Mouse (Mus musculus) granulocyte monocyte progenitor cell, adult 5-6 weeks (primary cell): Measurements from ENCODE around the gene Rap1a. TPM values are rescaled to one million over a fixed set of nuclear protein-coding genes. Genes with fewer than 3 reads are reported as not detected.

ENCODE experiments used
- ATAC-seq: replicated peaks from 2 replicates; pipeline ENCODE4 v1.8.0; 2016; ENCODE audit warnings: mild to moderate bottlenecking, moderate TSS enrichment, inconsistent platforms; ENCODE audit not compliant: poor library complexity, severe bottlenecking
- total RNA-seq, 2 experiments: library from RNA; stranded (forward) in 1 of 2; stranded (reverse) in 1 of 2; fragments of 200-712, 200-1000 nt in 1 of 2; fragments of >200 nt in 1 of 2; fragmentation: Nextera tagmentation in 1 of 2; gene quantifications; 2 replicates each; pipeline ENCODE4 v1.2.3; 2014 to 2017

The Rap1a gene
- total RNA-seq, 2 experiments from 2014 or later = 98.0 to 144 TPM

DNA sequence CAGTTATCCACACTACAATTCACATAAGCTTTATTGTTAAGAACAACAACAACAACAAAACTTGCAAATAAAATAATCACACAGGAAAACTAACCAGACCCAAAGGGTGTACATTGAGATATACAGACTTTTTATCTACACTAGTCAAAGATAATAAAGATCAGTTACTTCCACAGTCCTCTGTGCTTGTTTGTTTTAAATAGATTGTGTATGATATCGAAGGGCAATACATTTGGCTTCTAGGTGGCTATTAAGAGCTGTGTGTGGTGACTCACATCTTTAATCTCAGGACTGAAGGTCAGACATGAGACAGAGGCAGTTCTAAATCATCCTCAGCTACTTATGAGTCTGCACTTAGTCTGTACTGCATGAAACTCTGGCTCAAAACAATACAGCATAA is 6.5 kb upstream of the Rap1a start:
- ATAC-seq = no peak

DNA sequence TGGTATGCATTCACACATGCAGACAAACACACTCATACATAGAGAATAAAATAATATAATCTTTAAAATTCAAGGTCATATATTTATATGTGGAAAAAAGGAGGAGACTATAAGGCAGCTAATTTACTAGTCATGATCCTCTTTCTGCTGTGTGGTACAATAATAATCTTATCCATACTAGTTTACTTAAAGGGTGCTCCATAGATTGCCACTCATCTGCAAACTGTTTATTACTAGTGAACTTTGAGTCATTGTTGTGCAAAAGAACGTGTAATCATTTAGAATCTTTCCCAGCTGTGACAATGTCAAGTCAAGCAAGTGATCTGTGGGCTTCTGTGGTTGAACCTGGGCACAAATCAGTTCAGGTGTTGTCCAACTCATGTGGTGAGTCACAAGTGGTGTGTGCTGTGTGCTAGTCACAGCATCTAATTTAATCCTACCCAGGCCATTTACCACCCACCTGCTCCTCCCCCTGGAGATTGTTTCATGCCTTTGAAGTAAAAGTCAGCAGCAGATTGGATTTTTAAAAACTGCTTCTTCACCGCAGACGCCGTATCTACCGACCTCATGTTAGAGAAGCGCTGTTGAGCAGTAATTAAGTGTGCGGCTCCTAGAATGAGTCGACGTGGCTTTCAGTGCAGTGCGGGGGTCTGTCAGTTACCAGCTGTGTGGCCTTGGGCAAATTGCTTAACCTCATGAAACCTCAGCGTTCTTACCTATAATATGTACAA is 5.5 kb upstream of the Rap1a start:
- no peak for ATAC-seq

DNA sequence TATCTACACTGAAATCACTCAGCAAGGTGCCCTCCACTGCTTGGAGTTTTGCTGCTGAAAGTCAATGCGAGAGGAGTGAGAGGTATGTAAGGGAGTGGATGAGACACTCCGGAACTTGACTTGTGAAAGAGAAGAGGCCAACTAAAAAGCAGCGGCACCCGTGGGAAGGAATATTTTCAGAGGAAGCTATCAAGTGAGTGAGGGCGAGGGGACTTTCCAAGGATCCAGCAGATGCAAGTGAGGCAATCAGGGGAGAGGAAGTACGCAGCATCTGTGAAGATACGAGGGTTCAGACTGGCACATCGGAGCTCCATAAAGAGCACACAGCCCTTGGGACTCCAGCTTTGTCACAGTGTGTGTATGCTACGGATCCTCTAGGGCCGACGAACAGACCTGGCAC is 2.5 kb upstream of the Rap1a start:
- ATAC-seq = peak; percentile 57

DNA sequence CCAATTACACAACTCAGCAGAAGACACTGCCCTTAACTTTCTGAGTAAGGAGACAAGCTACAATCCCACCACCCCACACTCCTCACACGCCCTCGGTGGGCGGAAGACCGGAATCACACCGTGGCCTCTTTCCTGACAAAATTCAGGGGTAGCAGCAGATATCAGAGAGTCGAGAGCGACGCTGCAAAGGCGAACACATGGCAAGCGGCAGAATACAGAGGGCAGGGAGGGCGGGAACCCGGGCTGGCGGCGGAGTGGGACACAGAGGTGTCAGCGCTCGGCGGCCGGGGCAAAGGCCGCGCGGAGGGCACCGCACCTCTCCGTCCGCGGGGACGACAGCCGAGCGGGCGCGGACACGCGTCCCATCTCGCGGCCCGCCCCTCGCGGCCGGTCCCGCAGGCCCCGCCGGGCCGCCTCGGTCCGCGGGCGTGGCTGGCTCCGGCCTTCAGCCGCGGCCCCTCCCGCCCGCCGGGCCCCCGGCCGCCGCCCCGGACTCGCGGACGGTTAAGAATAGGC is 403 bp downstream of the Rap1a start:
- peak; percentile 45 for ATAC-seq

DNA sequence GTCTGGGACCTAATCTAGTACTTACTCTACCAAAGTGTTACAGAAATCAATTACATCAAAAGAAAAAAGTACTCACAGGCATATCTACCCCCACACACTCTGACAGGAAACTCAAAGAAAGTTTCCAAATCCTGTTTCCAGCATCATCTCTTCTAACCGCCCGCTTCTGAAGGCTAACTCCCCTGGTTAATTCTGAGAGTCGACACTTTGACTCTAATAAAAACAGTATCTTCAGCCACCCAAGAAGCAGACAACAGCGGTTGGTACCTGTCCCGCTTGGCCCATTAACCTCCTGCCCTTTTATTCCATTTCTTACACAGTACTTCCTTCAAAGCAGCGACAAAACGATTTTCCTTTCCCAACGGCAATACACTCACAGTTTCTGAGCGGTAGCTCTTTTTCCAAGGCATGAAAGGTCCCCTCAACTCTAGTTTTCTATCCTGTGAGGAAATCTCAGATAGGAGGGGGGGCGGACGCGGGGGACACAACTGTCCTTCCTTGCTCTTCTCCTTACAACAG is 921 bp downstream of the Rap1a start:
- 0 out of 2 replicates have a peak, but pooled peaks have one; percentile 5 for ATAC-seq

DNA sequence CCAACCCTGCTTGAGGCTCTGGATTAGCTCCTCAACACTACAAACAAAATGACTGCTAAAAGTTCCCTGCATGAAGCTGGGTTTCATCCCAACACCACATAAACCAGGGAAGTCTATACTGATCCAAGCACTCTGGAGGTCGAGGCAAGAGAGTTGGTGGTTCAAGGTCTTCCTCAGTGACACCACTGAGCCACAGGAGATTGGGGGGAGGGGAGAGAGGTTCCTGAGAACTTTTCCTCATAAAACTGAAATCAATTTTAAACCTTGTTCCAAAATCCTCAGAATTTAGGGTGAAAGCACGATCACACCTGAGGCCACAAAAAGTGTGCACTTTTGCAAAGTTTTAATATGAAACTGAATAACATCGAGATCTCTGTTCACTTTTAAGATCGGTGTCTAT is 1.8 kb downstream of the Rap1a start:
- no peak for ATAC-seq

DNA sequence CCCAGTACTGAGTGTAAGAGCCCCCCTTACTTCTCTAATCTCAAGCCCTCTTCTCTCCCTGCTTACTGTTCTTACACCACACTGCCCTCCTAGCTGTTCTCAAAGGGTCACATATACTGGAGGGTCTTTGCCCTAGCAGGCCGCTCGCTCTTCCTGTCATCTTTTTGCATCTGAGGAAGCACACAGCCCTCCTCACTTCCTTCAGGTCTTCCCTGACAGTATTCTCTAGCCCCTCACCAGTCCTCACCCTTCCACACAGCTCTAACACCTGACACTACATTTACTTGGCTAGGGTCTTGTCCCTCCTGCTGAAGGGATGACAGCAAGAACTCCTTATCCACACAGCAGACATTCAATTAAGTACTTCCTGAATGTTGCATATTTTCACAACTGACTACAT is 2.4 kb downstream of the Rap1a start:
- peak; percentile 9; the same call in 1 of the 2 replicates for ATAC-seq

DNA sequence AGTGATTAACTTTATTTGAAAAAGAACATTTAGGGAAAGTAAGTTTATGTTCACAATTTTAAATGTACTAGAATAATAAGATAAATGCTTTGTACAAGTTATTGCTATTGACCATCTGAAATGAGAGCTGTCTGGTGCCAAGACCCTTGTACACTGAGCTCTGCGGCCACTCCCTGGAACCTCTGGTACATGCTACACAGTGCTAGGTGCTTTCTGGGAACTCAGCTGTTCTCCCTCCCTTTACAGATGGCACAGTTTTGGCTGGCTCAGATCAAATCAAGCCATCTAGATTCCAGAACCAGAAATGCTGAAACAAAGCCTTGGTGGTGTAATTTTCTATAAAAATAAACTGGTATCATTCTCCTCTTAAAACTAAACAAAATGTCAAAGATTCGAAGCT is 3.7 kb downstream of the Rap1a start:
- ATAC-seq = no peak

DNA sequence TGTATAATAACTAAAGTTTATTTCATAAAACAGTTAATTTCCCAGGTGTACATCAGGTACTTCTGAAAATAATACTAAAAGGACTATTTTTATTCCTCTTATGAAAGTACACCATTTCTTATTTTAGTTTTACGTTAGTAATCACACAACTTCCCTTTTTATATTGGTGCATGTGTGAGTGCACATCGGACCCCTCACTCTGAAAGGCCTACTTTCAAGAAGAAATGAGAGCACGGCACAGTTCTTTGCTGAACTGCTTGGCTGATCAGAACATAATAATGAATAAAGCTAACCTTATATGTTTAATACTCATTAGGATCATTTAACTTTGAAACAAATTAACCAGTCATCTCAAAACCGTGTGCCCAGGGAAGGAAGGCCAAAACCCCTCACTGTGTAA is 4.4 kb downstream of the Rap1a start:
- no peak for ATAC-seq

DNA sequence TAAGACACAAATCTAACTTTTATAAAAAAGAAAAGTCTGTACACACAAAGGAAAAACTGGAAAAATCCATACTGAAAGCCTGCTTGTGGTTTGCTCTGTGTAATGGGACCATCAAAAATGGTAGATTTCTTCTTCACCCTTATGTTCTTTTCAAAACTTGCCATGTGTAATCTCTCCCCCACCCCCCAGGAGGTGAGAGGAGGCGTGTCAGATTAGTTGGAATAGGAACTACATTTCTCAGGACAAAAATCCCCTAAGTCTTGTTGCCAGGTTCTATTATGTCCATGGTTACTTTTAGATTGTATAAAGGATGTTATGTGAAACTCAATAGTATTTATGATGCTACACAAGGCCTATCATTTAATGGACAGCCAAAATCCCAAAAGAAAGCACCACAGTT is 6.8 kb downstream of the Rap1a start:
- no peak for ATAC-seq

DNA sequence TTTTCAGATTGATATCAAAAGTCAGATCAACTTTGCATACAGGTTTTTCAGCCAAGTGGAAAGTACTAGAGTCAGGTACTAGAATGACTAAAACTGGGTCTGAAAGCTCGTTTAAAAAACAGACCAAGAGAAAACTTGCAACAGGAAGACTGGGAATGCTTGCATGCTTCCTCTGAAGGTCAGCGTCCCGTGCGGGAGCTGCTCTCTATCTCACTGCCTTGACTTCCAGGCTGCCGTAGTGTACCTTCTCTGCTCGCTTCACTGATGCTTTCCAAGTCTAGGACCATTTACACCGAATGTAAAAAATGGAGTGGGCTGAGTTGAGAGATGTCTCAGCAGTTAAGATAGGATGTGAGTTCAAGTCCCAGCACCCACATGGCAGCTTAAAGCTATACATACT is 8.8 kb downstream of the Rap1a start:
- no peak for ATAC-seq

DNA sequence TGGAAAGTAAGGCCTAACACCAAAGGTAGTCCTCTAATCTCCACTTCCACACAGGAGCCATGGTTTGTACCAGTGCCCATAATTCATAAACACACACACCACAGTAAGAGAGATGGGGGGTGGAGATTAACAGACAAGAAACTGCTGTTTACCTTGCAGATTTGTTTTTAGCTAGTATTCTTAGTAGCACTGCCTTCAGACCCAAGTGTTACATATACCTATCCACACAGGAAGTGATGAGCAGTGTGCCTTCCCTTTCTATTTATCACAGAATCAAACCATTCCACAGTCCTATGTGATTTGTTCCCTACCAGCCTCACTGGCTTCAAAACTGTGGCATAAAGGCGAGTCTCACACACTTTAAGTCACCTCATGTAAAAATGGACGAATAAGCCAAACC is 10.0 kb downstream of the Rap1a start:
- no peak for ATAC-seq

DNA sequence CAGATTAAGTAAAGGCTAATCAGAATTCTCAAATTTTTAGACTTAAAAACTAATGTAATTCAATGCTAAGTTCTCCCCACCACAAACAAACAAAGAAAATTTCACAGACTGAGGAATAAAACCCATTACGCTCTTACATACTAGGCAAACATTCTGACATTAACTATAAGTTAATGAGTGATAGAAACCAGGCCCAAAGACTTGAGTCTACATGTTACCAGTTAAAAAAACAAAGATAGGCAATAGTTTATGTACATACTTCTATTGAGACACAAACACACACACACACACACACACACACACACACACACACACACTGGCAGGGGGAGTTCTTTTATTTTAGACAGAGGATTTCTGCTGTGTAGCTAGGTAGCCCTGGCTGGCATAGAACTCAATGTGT is 10.8 kb downstream of the Rap1a start:
- no peak for ATAC-seq

DNA sequence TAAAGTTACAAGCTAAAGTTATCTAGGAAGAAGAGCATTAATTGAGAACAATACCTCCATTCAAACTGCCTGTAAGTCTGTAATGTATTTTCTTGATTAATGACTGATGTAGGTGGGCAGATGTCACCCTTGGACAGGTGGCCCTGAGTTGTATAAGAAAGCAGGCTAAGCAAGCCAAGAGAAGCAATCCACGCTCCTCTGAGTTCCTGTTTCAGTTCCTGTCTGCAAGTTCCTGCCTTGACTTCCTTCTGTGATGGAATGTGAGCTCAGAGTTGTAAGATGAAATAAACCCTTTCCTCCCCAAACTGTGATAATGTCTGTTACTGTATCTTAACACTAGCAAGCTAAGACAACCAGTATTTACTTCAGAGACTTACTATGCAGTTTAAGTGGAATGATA is 11.4 kb downstream of the Rap1a start:
- ATAC-seq = peak; percentile 83

DNA sequence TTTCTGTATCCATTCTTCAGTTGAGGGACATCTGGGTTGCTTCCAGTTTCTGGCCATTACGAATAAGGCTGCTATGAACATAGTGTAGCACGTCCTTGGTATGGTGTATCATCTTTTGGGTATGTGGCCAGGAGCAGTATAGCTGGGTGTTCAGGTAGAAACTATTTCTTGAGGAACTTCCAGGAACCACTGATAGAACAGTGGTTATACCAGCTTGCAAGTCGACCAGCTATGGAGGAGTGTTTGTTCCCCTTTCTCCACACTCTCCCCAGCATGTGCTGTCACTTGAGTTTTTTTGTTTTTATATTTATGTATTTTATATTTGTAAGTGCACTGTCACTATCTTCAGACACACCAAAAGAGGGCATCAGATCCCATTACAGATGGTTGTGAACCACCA is 13.8 kb downstream of the Rap1a start:
- no peak; the same call in 1 of the 2 replicates for ATAC-seq

DNA sequence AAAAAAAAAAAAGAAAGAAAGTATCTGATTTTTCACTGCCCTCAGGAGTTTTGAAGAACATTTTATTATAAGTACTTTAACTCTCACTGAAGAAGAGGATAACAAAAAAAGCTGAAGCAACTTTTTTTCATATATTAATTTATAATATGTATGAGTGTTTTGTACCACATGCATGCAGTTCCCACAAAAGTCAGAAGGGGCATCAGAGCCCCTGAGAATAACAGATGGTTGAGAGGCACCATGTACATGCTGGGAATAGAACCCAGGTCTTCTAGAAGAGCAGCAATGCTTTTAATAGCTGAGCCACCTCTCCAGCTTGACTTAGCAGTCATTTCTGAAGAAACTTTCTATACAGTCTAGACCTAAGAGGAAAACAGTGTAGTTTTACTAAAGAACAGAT is 15.3 kb downstream of the Rap1a start:
- no peak for ATAC-seq

DNA sequence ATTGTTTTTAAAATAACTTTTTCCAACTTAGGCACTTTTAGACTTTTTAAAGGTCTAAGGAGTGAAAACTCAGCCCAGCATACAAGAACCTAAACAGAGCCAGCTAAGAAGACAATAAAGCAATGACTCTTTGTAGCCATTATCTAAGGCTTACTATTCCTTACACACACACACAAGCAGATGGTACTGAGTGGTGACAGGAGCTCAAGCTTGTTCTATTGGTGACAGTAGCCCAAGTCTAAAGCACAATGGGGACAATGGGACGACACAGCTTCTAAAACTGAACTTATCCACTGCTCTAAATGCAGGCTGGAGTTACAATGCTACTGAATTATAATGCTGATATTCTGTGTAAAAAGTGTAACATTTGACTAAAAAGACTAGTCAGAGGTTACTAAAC is 17.3 kb downstream of the Rap1a start:
- no peak for ATAC-seq

DNA sequence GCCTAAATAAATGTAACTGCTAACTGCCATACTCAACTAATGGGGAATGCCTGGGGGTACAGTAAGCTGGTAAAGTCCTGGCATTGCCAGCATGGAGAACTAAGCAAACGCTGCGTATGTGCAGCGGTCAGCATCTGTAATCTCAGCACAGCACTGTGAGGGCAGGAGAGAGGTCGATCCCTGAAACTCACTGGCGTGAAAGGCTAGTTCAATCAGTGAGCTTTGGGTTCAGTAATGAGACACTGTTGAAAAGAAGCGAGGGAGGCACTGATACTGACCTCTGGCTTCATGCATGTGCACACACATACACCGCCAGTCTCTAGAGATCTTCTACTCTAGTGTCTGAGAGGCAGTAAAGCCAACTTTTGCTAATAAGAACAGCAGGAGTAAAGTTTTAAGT is 18.7 kb downstream of the Rap1a start:
- no peak for ATAC-seq

DNA sequence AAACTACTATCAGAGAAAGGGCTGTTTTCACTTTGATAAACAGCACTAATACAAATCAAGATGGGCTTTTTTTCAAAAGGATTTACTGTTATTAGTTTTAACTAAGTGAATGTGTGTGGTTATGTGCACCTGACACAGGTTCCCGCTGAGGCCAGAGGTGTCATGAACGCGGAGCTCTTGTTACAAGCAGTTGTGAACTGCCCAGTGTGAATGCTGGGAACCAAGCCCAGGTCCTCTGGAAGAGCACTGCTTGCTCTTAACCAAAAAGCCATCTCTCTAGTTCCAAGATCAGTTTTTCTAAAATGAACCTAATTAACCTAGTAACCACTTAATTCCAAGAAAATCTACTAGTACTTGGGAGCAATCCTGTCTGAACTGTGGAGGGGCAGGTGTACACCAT is 23.1 kb downstream of the Rap1a start:
- no peak for ATAC-seq

DNA sequence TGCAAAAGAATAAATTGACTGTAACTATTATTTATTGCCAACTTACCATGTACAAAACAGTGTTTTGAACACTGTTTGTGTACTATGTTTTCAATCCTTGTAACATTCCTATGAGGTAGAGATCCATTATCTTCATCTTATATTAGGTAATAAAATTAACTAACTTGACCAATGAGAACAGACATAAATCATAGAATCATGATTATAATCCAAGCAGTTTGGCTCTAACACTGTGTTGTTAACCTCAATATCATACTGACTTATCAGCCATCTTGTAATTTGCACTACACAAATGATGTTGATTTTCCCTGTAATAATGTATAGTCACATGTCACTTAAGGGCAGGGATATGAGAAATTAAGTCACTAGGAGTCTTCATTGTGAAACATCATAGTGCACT is 26.6 kb downstream of the Rap1a start:
- peak; percentile 42 for ATAC-seq

DNA sequence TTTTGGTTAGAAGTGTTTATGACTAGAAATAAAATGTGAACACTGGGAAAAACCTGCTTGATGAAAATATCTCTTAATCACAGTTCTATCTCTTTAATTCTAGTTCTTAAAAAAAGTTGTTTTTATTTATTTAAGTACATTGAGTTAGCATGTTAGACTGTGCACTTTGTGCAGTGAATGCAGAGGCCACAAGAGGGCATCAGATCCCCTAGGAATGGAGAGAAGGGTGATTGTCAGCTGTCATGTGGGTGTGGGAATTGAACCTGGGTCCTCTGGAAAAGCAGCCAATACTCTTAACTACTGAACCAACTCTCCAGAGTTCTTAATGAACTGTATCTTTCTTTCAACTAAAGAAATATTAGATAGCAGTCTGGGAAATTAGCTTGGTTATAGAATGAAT is 29.6 kb downstream of the Rap1a start:
- no peak; the same call in 1 of the 2 replicates for ATAC-seq

DNA sequence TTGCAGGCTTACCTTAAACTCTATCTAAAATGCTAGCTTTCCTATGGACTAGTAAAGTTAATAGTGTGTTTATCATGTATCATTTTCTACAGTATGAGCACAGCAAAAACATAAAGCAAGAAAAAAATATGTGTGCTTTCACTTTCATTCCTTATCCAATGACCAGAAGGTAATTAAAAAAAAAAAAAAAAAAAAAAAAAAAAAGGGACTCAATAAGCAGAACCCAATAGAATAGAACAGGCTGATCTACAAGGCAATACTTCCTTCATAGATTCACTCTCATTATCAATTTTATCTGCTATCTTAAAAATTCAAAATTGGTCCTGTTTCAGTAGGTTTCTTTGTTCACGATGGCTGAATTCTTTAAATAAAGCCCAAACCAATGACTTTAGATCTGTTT is 30.3 kb downstream of the Rap1a start:
- ATAC-seq = no peak
